Mouse (Mus musculus) forebrain, embryonic 16.5 days (tissue): ENCODE measurements around the gene Ptp4a2. TPM values are rescaled to one million over a fixed set of nuclear protein-coding genes. Genes with fewer than 3 reads are reported as not detected.
"Not testable (repeated sequence)": the region's sequence is repeated elsewhere in the genome, so short reads cannot be mapped to it uniquely, and the experiment has no call there.

Experiments
- ATAC-seq: fragments of 200-750 bp; cut with Nextera tagmentation; 2 replicates; pipeline ENCODE4 v1.8.0; 2017; ENCODE audit warnings: mild to moderate bottlenecking, moderate library complexity
- H3K27ac ChIP-seq: fragments of 300-500 bp; sonication (generic); 2 replicates; pipeline ENCODE4 v1.5.1; 2014; ENCODE audit warnings: low read length, control low read depth
- H3K27me3 ChIP-seq: fragments of 300-500 bp; sonication (generic); replicated peaks from 2 replicates; pipeline ENCODE4 v1.6.1; 2014; ENCODE audit warnings: low read length; ENCODE audit not compliant: control insufficient read depth, insufficient read depth
- H3K36me3 ChIP-seq: fragments of 300-500 bp; sonication (generic); 2 replicates; pipeline ENCODE4 v1.6.1; 2014; ENCODE audit not compliant: control insufficient read depth, insufficient read depth
- H3K4me1 ChIP-seq: fragments of 300-500 bp; sonication (generic); replicated peaks from 2 replicates; pipeline ENCODE4 v1.6.1; 2014; ENCODE audit warnings: low read length; ENCODE audit not compliant: control insufficient read depth, insufficient read depth
- H3K4me2 ChIP-seq: fragments of 300-500 bp; sonication (generic); 2 replicates; pipeline ENCODE4 v1.6.1; 2014; ENCODE audit warnings: mild to moderate bottlenecking, low read length, control low read depth
- H3K4me3 ChIP-seq: fragments of 300-500 bp; sonication (generic); replicated peaks from 2 replicates; pipeline ENCODE4 v1.5.1; 2014; ENCODE audit warnings: mild to moderate bottlenecking, low read length, control low read depth
- H3K9ac ChIP-seq: fragments of 300-500 bp; sonication (generic); replicated peaks from 2 replicates; pipeline ENCODE4 v1.6.1; 2014; ENCODE audit warnings: low read depth, low read length, control low read depth
- H3K9me3 ChIP-seq: fragments of 300-500 bp; sonication (generic); 2 replicates; pipeline ENCODE4 v1.6.1; 2016; ENCODE audit warnings: low read length; ENCODE audit not compliant: control insufficient read depth
- WGBS: fragments of 180-500 bp; shearing (Covaris S2); extraction: QIAGEN DNeasy Blood & Tissue Kit; methylation state at CpG from one replicate; pipeline ENCODE4 v1.1.7; 2014; 5-methylcytosine and 5-hydroxymethylcytosine counted together
- polyA plus RNA-seq: library from polyadenylated mRNA; unstranded; fragments of >200 nt; fragmentation: Nextera tagmentation; extraction: Ambion mirVana; gene quantifications from 2 replicates; pipeline ENCODE4 v1.2.1, GENCODE M21; 2015

Ptp4a2 gene
- polyA plus RNA-seq, 1 experiment from 2014 or later, result 278 TPM

DNA sequence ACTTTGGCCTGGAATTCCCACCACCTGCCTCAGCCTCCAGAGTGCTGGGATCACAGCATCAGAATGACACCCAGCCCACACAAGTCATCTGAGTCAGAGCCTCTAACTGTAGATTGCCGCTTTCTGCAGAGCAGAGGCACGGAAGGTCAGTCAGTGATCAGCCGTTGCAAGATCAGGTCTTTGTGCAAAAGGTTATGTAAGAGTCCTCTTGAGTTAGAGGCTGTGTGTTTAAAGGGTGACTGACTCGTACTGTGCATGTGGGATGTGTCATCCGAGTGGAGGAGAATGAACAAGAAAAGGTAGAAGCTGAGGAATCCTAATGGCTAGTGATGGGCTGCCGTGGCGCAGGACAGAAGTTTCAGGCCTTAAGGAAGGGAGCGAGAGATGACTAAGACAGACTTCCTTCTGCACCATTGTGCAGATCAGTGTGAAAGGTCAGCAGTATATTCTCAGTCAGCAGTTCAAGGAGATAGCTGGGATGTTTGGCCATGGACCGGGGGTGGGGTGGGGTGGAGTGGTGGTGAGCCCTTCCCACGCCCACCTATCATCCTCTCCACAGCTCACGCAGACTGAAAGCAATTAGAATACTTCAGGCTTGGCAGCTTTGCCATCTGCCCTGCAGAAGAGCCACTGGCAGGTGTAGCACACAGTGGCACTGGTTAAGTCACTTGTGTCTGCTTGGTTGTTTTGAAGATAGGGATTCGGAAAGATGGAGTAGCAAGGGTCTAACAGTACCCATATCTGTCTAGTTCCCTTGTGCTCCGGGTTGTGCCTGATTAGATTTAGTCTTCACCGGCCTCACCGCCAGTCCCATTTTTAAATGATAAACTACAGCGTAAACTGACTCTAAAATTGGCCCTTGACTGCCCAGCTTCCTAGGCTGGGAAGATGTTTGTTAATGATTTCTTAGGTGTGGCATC is 44.3 kb downstream of the Ptp4a2 start:
- Histone ChIP-seq H3K4me1 (0 out of 2 replicates have a peak, but pooled peaks cover 3% of the 10 kb centered on the region), H3K27me3 (no peaks in the 10 kb centered on the region), H3K4me2 (no peak overlapping the region), H3K27ac (no peak overlapping the region), H3K4me3 (no peak overlapping the region), H3K9me3 (no peaks in the 10 kb centered on the region), H3K9ac (no peak overlapping the region), H3K36me3 (no peaks in the 10 kb centered on the region)
- ATAC-seq, result no peak
- WGBS, result 82% methylated on average over 16 of the region's 16 CpGs

DNA sequence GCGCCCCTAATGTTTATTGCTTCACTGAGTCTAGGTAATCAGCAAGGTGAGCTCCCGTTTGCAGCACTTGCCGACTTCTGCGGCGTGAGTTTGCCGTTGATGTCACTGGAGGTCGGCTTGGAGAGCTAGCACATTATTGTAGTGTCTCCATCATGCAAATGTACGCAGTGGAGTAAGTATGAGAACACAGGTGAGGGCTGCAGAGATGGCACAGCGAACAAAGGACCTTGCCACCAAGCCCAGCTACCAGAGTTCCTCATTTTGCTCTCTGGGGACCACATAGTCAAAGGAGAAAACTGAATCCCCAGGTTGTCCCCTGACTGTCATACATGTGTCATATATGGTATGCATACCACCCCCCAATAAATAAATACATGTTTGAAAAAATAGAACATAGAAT is 49.4 kb downstream of the Ptp4a2 start:
- Histone ChIP-seq H3K36me3 (no peaks in the 10 kb centered on the region), H3K4me1 (0 out of 2 replicates have a peak, but pooled peaks cover 2% of the 10 kb centered on the region), H3K27me3 (no peaks in the 10 kb centered on the region), H3K4me2 (no peak overlapping the region), H3K9ac (no peak overlapping the region), H3K4me3 (no peak overlapping the region), H3K27ac (no peak overlapping the region), H3K9me3 (no peaks in the 10 kb centered on the region)
- ATAC-seq, result no peak
- WGBS, result 94% methylated on average over 9 of the region's 9 CpGs

DNA sequence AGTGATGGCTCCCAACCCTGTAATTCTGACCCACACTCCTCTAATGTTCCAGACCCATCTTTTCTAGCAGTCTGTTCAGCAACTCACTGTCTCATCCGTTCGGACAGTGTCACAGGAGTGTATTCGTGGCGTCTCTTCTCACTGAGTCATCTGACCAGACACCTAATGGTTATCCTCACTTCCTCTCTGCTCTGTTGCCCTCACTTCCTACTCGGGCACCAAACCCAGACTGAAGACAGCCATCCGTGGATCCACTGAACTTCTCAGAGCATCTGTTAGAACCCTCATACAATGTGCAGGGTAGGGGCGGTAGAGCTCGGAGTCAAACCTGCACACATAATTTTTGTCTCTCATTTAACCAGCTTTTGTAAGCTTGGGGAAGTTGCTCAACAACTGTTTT is 50.4 kb downstream of the Ptp4a2 start:
- Histone ChIP-seq H3K27me3 (no peaks in the 10 kb centered on the region), H3K36me3 (no peaks in the 10 kb centered on the region), H3K4me3 (no peak overlapping the region), H3K27ac (no peak overlapping the region), H3K4me1 (no peaks in the 10 kb centered on the region), H3K9ac (no peak overlapping the region), H3K9me3 (no peaks in the 10 kb centered on the region), H3K4me2 (no peak overlapping the region)
- no peak for ATAC-seq
- WGBS, result 90% methylated on average over 8 of the region's 8 CpGs

GRCm38 (mm10) chr4:129862357-129862756 is 51.3 kb downstream of the Ptp4a2 start:
- H3K9ac ChIP-seq, result no peak overlapping the region
- no peaks in the 10 kb centered on the region for H3K9me3 ChIP-seq
- no peaks in the 10 kb centered on the region for H3K36me3 ChIP-seq
- H3K4me1 ChIP-seq, result no peaks in the 10 kb centered on the region
- H3K4me2 ChIP-seq, result no peak overlapping the region
- no peak for ATAC-seq
- no peak overlapping the region for H3K27ac ChIP-seq
- no peaks in the 10 kb centered on the region for H3K27me3 ChIP-seq
- H3K4me3 ChIP-seq, result no peak overlapping the region
- 73% methylated on average over 3 of the region's 3 CpGs for WGBS

DNA sequence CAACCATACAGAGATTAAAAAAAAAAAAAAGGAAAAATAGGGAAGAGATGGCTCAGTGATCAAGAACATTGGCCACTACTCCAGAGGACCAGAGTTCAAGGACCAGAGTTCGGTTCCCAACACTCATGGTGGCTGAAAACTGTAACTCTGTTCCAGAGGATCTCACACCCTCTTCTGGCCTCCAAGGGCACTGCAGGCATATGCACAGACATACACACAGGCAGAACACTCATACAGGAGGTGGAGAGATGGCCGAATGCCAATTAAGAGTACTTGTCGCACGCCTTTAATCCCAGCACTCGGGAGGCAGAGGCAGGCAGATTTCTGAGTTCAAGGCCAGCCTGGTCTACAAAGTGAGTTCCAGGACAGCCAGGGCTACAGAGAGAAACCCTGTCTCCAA is 55.2 kb downstream of the Ptp4a2 start:
- not testable (repeated sequence) for H3K27ac ChIP-seq, H3K4me2 ChIP-seq, H3K4me1 ChIP-seq, H3K27me3 ChIP-seq, H3K36me3 ChIP-seq, ATAC-seq, H3K9me3 ChIP-seq, H3K9ac ChIP-seq, H3K4me3 ChIP-seq
- WGBS, result 96% methylated on average over 5 of the region's 5 CpGs

DNA sequence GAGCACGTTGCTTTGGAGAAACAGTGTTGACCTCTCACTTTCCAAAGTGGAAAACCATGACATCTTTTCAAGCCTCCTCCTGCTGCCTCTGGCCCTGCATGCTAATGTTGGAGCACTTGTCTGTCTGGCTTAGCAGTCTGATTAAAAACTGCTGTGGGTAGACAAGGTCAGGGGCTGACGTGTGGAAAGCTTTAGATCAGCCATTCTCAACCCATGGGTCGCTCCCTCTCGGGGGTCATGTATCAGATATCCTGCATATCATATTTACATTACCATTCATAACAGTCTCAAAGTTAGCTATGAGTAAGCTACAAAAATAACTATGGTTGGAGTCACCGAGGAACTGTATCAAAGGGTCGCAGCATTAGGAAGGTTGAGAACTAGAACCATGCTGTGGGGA is 57.2 kb downstream of the Ptp4a2 start:
- ATAC-seq, result no peak
- Histone ChIP-seq H3K4me2 (no peak overlapping the region), H3K4me3 (no peak overlapping the region), H3K27me3 (no peaks in the 10 kb centered on the region), H3K36me3 (no peaks in the 10 kb centered on the region), H3K4me1 (no peaks in the 10 kb centered on the region), H3K9me3 (no peaks in the 10 kb centered on the region), H3K9ac (no peak overlapping the region), H3K27ac (no peak overlapping the region)
- WGBS, result 74% methylated on average over 6 of the region's 6 CpGs

DNA sequence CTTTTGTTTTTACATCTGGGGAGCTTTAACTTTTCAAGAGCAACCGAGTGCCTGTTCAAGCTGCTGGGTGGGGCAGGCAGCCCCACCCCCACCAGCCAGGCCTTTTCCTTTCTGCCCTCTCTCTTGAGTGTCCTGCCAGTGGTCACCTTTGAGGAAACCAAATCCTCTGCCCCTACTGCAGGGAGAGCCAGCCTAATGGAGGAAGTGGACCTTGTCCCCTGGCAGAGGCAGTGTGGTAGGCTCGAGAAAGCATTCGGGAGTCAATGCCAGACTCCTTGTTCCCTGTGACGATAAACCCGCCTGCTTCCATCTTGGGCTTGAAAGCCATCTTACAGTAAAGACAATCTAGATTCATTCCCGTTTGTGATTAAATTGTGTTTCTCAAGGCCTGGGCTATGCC is 59.5 kb downstream of the Ptp4a2 start:
- H3K9ac ChIP-seq, result no peak overlapping the region
- H3K4me1 ChIP-seq, result no peaks in the 10 kb centered on the region
- 83% methylated on average over 6 of the region's 6 CpGs for WGBS
- no peak for ATAC-seq
- H3K36me3 ChIP-seq, result no peaks in the 10 kb centered on the region
- H3K27me3 ChIP-seq, result no peaks in the 10 kb centered on the region
- no peak overlapping the region for H3K27ac ChIP-seq
- H3K4me2 ChIP-seq, result no peak overlapping the region
- no peaks in the 10 kb centered on the region for H3K9me3 ChIP-seq
- no peak overlapping the region for H3K4me3 ChIP-seq

GRCm38 (mm10) chr4:129872376-129872922 is 61.4 kb downstream of the Ptp4a2 start:
- Histone ChIP-seq H3K9me3 (no peaks in the 10 kb centered on the region), H3K4me2 (no peak overlapping the region), H3K4me3 (no peak overlapping the region), H3K27ac (no peak overlapping the region), H3K36me3 (no peaks in the 10 kb centered on the region), H3K9ac (no peak overlapping the region), H3K4me1 (peaks cover 5% of the 10 kb centered on the region), H3K27me3 (no peaks in the 10 kb centered on the region)
- 85% methylated on average over 9 of the region's 9 CpGs for WGBS
- no peak for ATAC-seq

DNA sequence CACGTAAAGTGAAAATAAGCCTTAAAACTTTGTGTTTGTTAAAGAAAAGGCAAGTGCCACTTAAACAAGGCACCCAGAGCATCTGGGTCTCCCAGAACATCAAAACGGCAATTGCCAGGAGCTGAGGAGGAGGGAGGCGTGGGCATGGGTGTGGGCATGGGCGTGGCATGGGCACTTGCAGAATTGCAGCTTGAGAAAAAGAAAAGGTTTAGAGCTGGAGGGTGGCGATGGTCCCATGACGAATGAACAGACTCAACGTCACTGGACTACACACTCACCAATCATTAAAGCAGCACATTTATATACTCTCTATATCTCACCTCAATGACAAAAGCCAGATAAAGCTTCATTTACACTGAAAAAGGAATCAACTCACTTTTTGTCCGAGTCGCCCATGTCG is 63.8 kb downstream of the Ptp4a2 start:
- Histone ChIP-seq H3K4me2 (no peak overlapping the region), H3K36me3 (no peaks in the 10 kb centered on the region), H3K4me3 (no peak overlapping the region), H3K27ac (no peak overlapping the region), H3K9ac (no peak overlapping the region), H3K4me1 (peaks cover 12% of the 10 kb centered on the region), H3K27me3 (no peaks in the 10 kb centered on the region), H3K9me3 (no peaks in the 10 kb centered on the region)
- no peak for ATAC-seq
- WGBS, result 80% methylated on average over 10 of the region's 10 CpGs
